Mouse (Mus musculus): Measurements from ENCODE around the gene Rpp21. TPM values are rescaled to one million over a fixed set of nuclear protein-coding genes. Genes with fewer than 3 reads are reported as not detected.
"Not testable (repeated sequence)": the region's sequence is repeated elsewhere in the genome, so short reads cannot be mapped to it uniquely, and the experiment has no call there.

Gene Rpp21
- total RNA-seq, 2 experiments from 2014 or later, result 37.9 to 38.8 TPM

DNA sequence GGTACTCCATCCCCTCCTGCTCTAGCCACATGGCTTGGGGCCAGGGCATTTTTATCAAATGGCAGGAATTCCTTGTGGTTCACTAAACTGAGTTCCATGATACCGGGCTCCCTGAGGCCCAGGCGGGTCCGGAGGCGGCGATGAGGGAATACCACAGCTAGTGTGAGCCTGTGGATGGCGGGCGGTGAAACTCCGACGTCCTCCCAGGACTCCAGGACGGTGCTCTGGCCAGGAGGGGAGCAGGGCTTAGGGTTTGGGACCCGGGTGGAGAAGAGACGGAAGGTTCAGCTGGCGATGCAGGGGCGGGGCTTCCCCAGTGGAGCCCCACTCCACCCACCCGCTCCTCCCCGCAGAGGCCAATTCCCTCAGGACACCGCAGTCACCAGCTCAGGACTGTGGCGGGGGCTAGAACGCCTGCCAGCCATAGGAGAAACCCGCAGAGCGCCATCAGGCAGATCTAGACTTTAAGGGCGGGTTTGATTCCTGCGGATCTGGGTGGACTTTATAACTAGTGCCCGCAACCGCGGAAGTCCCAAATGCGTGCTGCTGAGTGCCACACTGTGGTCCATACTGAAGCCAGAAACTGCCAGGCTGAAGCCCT, 20.4 kb downstream of the Rpp21 start:
- DNase-seq, result peak in 1 of 2 experiments; percentile 17

DNA sequence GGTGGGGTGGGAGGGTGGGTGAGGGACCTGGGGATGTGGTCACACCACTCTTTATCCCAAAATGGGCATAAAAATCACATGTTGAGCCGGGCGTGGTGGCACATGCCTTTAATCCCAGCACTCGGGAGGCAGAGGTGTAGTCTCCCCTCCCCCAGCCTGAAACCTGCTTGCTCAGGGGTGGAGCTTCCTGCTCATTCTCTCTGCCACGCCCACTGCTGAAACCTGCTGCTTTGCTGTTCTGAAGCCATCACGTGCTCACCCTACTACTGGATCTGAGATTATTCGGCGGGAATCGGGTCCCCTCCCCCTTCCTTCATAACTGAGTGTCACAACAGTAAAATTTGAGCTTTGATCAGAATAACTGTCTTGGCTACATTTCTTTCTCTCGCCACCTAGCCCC, 22.6 kb downstream of the Rpp21 start:
- not testable (repeated sequence) for DNase-seq

DNA sequence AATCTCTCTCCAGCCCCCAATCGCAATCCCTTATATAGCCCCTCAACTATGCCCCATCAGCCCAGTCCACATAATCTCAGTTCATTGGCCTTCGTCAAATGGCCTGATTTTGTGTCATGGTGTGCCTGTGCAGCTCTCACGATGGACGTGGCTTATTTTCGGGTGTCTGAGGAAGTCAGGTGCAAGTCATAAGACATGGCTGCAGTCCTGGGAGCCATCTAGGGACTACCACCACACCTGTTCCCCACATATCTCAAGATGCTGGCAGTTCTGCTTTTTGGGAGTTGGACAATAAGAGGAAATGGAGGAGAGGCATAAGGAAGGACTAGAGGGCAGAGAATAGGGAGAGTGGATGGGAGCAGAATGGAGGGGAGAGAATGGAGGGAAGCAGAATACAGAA, 24.3 kb downstream of the Rpp21 start:
- no peak for DNase-seq

DNA sequence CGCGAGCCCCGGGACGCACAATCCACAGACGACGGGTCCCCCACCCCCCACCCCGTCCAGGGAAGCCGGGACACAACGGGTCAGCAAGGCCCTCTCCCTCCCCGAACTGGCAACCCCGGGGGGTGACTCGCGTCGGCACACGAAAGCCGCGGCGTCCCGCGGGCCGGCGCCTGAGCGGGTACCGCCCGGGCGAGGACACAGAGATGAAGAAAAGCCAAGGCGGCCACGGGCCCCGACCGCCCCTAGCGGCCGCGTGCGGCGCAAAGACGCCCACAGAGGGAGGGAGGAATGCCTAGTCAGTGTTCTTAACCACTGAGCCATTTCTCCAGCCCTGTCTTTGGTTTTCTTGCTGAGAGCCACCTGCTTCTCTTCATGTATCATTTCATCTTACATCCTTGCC, 26.6 kb downstream of the Rpp21 start:
- DNase-seq, result peak; percentile 64 to 73

DNA sequence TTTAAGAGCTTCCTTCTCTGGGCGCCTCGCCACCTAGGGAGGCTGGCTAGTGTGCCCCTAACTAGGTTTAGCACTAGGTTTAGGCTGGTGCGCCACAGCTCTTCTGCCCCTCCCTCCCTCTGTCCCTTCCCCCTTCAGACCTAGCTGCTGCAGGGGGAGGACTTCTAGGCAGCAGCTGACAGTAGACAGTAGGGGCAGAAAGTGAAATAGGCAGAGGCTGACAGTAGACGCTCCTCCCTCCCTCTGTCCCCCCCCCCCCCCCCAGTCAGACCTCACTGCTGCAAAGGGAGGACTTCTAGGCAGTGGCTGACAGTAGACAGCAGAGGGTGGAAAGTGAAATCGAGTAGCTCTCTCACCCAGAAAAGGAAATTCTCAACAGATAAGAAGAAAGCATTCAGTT, 28.8 kb downstream of the Rpp21 start:
- no peak for DNase-seq

DNA sequence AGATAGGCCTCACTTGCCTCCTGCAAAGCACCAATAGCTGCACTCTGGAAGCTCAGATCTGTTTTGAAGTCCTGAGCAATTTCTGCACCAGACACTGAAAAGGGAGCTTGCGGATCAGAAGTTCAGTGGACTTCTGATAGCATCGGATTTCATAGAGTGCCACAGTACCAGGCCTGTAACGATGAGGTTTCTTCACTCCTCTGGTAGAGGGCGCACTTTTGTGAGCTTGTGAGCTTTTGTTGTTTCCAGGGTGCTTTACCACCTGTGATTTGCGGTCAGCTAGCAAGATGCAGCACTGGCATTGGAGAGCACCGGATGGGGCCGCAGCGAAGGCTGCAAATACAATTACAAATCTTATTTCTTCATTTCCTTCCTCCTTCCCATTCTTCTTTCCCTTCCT, 30.9 kb downstream of the Rpp21 start:
- DNase-seq, result peak in 1 of 2 experiments; percentile 10

DNA sequence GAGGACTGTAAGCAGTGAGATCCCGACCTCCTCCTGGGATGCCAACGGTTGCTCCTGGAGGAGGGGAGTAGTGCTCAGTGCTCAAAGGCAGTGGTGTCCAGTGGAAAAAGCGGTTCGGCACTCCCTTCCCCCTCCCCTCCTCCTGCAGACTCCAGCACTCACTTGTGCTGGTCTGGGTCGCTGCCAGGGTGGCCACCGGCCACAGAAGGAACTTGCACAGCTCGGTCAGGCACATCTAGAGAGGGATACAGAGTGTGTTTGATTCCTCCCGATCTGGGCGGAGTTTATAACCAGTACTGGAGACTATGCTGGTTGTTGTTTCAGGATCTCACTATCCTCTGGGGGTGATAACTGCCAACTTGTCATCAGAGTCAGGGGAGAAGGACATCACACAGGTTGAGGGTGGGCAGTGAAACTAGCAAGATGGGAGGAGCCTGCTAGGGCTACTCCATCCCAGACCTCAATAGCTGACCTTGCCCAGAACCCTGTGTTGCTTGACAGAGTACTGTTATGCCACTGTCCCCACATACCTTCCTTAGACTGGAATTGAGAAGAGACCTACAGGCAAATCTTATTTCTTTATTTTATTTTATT, 32.5 kb downstream of the Rpp21 start:
- no peak for DNase-seq

DNA sequence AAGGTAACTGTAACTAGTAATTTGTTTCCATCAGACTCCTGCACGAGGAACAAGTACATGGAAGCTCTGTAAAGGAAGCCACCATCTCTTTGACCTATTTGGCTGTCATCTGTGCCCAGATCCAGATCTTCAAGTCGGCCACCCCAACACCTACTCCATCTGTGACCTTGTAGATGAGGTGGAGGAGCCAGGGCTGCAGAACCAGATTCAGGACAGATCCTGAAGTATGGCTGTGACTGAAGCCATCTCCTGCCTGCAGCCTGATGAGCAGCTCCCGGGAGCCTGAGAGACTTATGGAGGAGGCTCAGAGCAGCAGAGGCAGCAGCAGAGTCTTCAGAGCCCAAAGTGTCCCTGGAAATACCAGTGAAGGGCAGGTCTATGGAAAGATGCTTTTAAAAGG, 33.4 kb downstream of the Rpp21 start:
- DNase-seq, result no peak

DNA sequence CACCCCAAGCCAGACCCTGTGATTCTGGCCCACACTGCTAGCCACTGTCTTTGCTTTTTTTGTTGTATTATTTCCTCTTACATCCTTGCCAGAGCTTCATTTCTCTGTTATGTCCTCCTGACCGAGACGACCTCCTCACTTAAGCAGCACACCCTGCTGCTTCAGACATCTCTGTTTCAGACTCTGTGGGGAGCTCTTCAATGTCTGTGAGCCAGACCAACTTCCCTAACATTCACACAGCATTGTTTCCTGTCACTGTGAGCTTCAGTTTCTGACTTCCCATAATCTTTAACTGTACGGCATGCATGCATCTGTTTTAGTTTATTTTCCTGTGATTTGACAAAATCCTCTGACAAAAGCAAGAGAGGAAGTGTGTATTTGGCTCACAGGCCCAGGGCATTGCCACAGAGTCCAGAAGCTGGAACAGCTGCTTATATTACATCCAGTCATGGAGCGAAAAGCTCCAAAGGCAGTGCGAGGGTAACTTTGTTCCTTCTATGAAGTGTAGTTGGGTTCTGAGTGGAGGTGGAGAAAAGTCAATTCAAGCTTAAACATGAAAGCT, 39.2 kb downstream of the Rpp21 start:
- DNase-seq, result no peak

DNA sequence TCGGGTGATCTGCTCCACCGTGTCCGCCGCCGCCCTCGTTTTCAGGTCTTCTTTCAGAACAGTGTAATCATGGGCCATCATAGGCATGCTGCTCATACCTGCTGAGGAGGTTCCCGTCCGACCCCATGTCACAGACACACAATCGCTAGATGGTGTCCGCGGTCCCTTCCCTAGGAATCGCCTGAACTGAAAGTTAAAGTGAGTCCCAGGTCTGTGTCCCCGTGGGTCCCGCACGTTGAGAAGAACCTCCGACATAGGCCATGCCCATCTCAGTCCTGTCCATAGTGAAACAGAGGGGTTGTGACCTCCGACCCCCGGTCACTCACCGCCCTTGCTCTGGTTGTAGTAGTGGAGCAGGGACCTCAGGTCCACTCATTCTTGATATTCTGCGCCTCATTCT, 42.3 kb downstream of the Rpp21 start:
- no peak for DNase-seq

DNA sequence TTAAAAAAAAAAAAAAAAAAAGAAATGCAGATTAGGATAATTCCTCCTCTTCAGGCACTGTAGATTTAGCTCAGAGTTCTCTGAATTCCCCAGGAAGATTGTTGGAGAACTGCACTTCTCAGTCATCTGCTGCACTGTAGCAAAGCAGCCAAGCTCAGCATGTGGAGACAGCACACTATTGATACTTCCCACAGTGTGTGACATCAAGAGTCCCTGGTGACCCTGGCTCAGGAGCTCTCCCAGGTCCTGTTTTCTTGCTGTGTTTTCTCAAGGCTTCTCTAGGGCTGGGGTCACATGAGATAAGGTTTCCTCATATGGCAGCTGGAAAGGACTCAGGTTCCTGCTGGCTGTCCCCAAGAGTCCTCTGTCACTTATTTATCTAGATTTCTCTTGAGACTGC, 51.0 kb downstream of the Rpp21 start:
- DNase-seq, result no peak

DNA sequence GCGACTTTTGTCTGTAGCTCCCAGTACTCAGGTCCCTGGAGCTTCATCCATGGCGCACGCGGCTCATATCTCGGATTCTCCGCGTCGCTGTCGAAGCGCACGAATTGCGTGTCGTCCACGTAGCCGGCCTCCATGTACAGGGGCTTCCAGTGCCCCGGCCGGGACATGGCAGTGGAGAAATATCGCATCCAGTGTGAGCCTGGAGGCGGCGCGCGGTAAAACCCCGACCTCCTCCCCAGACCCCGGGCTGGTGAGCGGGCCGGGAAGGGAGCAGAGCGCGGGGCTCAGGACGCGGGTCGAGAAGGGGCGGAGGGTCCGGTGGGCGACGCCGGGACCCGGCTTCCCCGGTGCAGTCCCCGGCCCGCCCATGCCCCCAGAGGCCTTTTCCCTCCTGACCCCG, 52.0 kb downstream of the Rpp21 start:
- no peak for DNase-seq

Other genes with a start within 250 kb of the Rpp21 start
- gene H2-T24, start 237.5 kb downstream of the Rpp21 start, total RNA-seq (2021), result 1 to 10 TPM; 6.5 to 6.7 TPM
- 10 to 100 TPM; 31.7 to 56.7 TPM for gene H2-T23, start 225.2 kb downstream of the Rpp21 start, total RNA-seq (2021)
- gene H2-T22, start 215.3 kb downstream of the Rpp21 start, total RNA-seq (2021), result 10 to 100 TPM; 15.0 to 23.6 TPM
- gene Gm6034, start 215.1 kb downstream of the Rpp21 start, total RNA-seq (2021), result not detected
- gene Gm11127, start 199.7 kb downstream of the Rpp21 start, total RNA-seq (2021), result 10 to 100 TPM in 1 of 2 experiments, 1 to 10 TPM in 1; 5.4 to 10.0 TPM
- under 1 TPM; 0.27 to 0.28 TPM for gene Gm19684, start 136.4 kb downstream of the Rpp21 start, total RNA-seq (2021)
- under 1 TPM in 1 of 2 experiments, not detected in 1; 0.55 TPM for gene Gm7030, start 128.6 kb downstream of the Rpp21 start, total RNA-seq (2021)
- gene Gm8909, start 89.5 kb downstream of the Rpp21 start, total RNA-seq (2021), result not detected
- not detected for gene H2-T3, start 67.8 kb downstream of the Rpp21 start, total RNA-seq (2021)
- gene Trim39, start 14.2 kb upstream of the Rpp21 start, total RNA-seq (2021), result 1 to 10 TPM; 5.2 to 6.5 TPM
- not detected for gene H2-M10.2, start 28.4 kb upstream of the Rpp21 start, total RNA-seq (2021)
- not detected for gene H2-M10.1, start 68.1 kb upstream of the Rpp21 start, total RNA-seq (2021)
- gene H2-M10.3, start 110.3 kb upstream of the Rpp21 start, total RNA-seq (2021), result not detected
- not detected for gene H2-M10.4, start 204.3 kb upstream of the Rpp21 start, total RNA-seq (2021)